Mouse (Mus musculus) left cerebral cortex, adult 2 months (tissue): Measurements from ENCODE around the gene Mccc1. TPM values are rescaled to one million over a fixed set of nuclear protein-coding genes. Genes with fewer than 3 reads are reported as not detected.

Experiments used
- DNase-seq, 2 experiments: peaks; one replicate each; pipeline ENCODE4 v3.0.0; 2021 to 2022; ENCODE audit warnings: low spot score in 2 of 2, mixed read lengths in 1 of 2; ENCODE audit errors: extremely low spot score in 1 of 2
- H3K27ac ChIP-seq: fragments of 200-600 bp; 2 replicates; pipeline ENCODE4 v1.8.1; 2022
- H3K4me3 ChIP-seq: fragments of 200-600 bp; 2 replicates; pipeline ENCODE4 v1.8.1; 2022
- CTCF ChIP-seq: fragments of 200-600 bp; IDR thresholded peaks from 2 replicates; pipeline ENCODE4 v1.8.1; 2022; ENCODE audit warnings: antibody characterized with exemption, mild to moderate bottlenecking, moderate library complexity
- intact Hi-C: fragments of 180-260 bp; cut with DNase I; formaldehyde crosslinking; loops from one replicate; pipeline ENCODE4 v1.15.1; 2025
- total RNA-seq, 2 experiments: library from RNA; stranded (reverse); gene quantifications; 2 replicates each; pipeline ENCODE4 v1.2.3; 2021

Mccc1 gene
- total RNA-seq, 2 experiments from 2014 or later = 35.4 to 43.6 TPM

- TF ChIP-seq CTCF = no peak
- Histone ChIP-seq H3K27ac (no peak overlapping the region), H3K4me3 (no peak overlapping the region)
- no peak for DNase-seq
- intact Hi-C loops = no loop called here
These were observed 37.1 kb downstream of the Mccc1 start for GRCm38 (mm10) chr3:35963401-35963800.

DNA sequence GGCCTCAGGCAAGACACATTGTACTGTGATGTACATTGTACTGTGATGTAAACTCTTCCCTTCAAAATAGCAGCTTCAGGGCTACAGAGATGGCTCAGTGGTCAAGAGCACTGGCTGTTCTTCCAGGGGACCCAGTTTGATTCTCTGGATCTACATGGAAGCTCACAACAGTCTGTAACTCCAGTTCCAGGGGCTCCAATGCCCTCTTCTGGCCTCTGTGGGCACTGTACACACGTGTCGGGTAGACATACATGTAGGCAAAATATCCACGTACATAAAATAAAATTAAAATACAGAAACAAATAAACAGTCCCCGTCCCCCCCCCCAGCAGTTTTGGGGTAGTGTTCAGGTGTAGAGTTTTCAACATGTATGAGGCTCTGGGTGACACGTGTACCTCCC, 37.5 kb downstream of the Mccc1 start:
- intact Hi-C loops = no loop called here
- H3K4me3 ChIP-seq = no peak overlapping the region
- no peak overlapping the region for H3K27ac ChIP-seq
- DNase-seq = no peak
- TF ChIP-seq CTCF = peak; percentile 8; the same call in 1 of the 2 replicates

DNA sequence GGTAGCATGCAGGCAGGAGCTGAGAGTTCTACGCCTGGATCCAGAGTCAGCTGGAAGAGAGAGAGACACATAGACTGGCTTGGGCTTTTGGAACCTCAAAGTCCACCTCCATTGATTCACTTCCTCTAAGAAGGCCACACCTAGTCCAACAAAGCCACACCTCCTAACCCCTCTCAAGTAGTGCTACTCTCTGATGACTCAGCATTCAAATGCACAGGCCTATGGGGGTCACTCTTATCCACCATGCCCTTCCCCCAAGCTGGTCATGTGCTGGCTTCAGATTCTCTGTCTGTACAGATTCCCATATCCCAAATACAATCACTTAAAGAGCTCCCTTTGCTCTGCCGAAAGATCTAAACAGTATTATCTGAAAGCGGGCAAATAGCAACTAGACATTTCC, 43.2 kb downstream of the Mccc1 start:
- no peak overlapping the region for H3K4me3 ChIP-seq
- TF ChIP-seq CTCF = no peak
- H3K27ac ChIP-seq = no peak overlapping the region
- intact Hi-C loops = loop anchor here (10.0 kb wide), 1 partner anchor 962 kb away; no protein-coding TSS in a partner anchor
- no peak for DNase-seq

DNA sequence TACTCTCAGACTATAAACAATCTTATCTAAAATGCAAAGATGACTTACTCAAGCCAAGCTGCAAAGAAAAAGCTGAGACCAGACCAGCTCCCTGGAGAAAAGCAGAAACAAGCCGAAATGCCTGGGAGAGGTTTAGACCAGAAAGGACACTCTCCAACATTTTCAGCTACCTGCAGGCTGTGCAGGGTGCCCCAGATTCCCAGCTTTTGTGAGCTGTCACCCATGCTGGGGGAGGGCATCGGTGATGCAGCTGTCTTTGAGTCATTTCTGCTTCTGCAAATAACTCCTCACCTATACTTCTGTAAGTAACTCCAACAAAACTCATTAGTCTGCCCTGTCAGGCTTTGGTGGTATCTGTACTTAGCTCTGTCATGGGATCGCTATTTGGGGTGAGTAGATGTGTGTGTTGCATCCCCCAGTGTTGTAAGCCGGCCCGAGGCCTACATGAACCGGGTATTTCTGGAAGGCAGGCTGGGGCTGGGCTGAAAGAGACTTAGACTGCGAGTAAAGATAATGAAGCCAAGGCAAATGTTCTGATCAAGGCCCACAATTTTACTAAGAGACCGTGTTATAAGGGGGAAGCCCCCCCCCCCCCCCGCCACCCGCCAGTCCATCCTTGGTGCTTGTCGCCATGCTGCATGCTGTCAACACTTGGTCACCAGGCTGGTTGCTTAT, 45.4 kb downstream of the Mccc1 start:
- no peak for TF ChIP-seq CTCF
- H3K4me3 ChIP-seq = no peak overlapping the region
- DNase-seq = peak in 1 of 2 experiments; percentile 21
- no peak overlapping the region for H3K27ac ChIP-seq
- intact Hi-C loops = loop anchor here (10.0 kb wide), 1 partner anchor 960 kb away; no protein-coding TSS in a partner anchor

- intact Hi-C loops = loop anchor here (10.0 kb wide), 1 partner anchor 959 kb away; no protein-coding TSS in a partner anchor
- TF ChIP-seq CTCF = no peak
- Histone ChIP-seq H3K4me3 (no peak overlapping the region), H3K27ac (no peak overlapping the region)
- DNase-seq = no peak
These were observed 46.7 kb downstream of the Mccc1 start for GRCm38 (mm10) chr3:35953816-35954215.

DNA sequence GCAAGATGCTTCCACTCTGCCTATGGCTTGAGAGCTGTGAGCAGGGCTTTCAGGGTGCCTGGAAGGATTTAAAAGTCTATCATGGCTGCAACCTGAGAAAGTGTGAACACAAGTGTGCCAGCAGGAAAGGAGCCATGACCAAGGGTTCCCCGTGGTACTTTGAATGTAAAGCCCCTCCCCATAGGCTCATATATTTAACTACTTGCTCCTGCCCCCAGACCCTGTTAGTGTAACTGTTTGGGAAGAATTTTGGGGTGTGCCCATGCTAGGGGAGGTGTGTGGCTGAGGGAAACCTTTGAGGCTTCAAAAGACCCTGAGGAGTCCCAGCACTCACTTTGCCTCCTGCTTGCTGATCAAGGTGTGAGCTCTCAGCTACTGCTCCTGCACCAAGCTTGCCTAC, 47.3 kb downstream of the Mccc1 start:
- Histone ChIP-seq H3K27ac (no peak overlapping the region), H3K4me3 (no peak overlapping the region)
- DNase-seq = no peak
- intact Hi-C loops = loop anchor here (10.0 kb wide), 1 partner anchor 958 kb away; no protein-coding TSS in a partner anchor
- no peak for TF ChIP-seq CTCF

- TF ChIP-seq CTCF = no peak
- Histone ChIP-seq H3K27ac (no peak overlapping the region), H3K4me3 (no peak overlapping the region)
- DNase-seq = no peak
- intact Hi-C loops = no loop called here
These were observed 52.3 kb downstream of the Mccc1 start for GRCm38 (mm10) chr3:35948197-35948596.

DNA sequence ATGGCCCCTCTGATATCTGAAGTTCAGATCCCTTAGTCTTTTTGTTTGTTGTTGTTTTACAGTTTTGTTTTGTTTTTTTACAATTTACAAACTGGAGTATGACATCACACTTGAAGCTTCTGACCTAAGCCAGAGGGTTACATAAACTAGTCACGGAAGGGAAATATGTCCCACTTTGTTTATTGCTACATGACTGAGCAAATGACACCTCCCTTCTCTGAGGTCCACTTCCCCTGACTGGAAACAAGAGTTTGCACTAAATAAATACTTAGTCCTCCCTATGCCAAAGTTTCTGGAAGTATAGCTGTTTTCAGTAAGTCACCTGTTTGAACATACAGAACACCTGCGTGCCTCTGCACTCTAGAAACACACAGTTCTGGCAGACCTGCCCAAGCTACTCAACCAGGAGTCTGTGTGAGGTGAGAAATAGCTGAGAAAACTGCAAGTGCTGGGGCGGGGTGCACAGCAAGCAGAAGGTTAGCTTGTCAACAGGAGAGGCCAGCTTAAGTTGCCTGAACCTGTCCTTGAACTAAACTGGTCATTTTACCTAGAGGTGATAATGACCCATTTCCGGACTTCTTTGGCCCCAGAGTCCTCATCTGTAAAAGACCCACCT, 59.9 kb downstream of the Mccc1 start:
- DNase-seq = no peak
- no peak overlapping the region for H3K27ac ChIP-seq
- TF ChIP-seq CTCF = no peak
- intact Hi-C loops = no loop called here
- no peak overlapping the region for H3K4me3 ChIP-seq

- no peak overlapping the region for H3K27ac ChIP-seq
- no peak for TF ChIP-seq CTCF
- no peak for DNase-seq
- H3K4me3 ChIP-seq = no peak overlapping the region
- intact Hi-C loops = no loop called here
These were observed 60.4 kb downstream of the Mccc1 start for GRCm38 (mm10) chr3:35940047-35940446.

GRCm38 (mm10) chr3:35937345-35937744, 63.1 kb downstream of the Mccc1 start, which contains the start of gene Dcun1d1:
TSS of gene Dcun1d1 (minus strand) at chr3:35937445.
- no peak within 1 kb of the TSS for H3K4me3 ChIP-seq
- DNase-seq = no peak
- no peak for TF ChIP-seq CTCF
- H3K27ac ChIP-seq = no peak within 1 kb of the TSS
- intact Hi-C loops = loop anchor here (5.0 kb wide), 1 partner anchor 185 kb away; the partner anchor contains the start of gene Atp11b

GRCm38 (mm10) chr3:35933405-35933777, 67.1 kb downstream of the Mccc1 start:
- TF ChIP-seq CTCF = no peak
- Histone ChIP-seq H3K27ac (peak overlapping the region; percentile 81; the same call in 1 of the 2 replicates), H3K4me3 (peak overlapping the region; percentile 85)
- intact Hi-C loops = loop anchor here (2.0 kb wide), 1 partner anchor 67 kb away; the partner anchor contains the start of gene Mccc1
- no peak for DNase-seq

GRCm38 (mm10) chr3:35932735-35933404, 67.6 kb downstream of the Mccc1 start:
- H3K4me3 ChIP-seq = peak overlapping the region; percentile 85
- intact Hi-C loops = loop anchor here (2.0 kb wide), 1 partner anchor 68 kb away; the partner anchor contains the start of gene Mccc1
- no peak for TF ChIP-seq CTCF

More at GRCm38 (mm10) chr3:35932735-35933404, 67.6 kb downstream of the Mccc1 start:
- DNase-seq = peak; percentile 79 to 82
- H3K27ac ChIP-seq = peak overlapping the region; percentile 81
